Mouse (Mus musculus) small intestine, adult 2 months (tissue): ENCODE measurements around the gene Gpr35.

ENCODE experiments used
- CTCF ChIP-seq: fragments of 200-500 bp; IDR thresholded peaks from 2 replicates; pipeline ENCODE4 v1.5.1; 2012; ENCODE audit warnings: low read depth, mild to moderate bottlenecking, control low read depth, inconsistent platforms, low read length, moderate library complexity, mixed read lengths; ENCODE audit not compliant: insufficient replicate concordance, insufficient read length; ENCODE audit errors: extremely low read depth
- POLR2A ChIP-seq: fragments of 200-500 bp; IDR thresholded peaks from 2 replicates; pipeline ENCODE4 v1.6.1; 2012; ENCODE audit warnings: low read depth, mild to moderate bottlenecking, control low read depth, inconsistent platforms, low read length, moderate library complexity

GRCm38 (mm10) chr1:92902786-92903185 is 47.9 kb upstream of the Gpr35 start, which contains the start of gene Ankmy1:
- TF ChIP-seq CTCF (no peak), POLR2A (no peak)
